Mouse (Mus musculus) c-Kit-positive CD71-positive TER-119-positive erythroid progenitor cells, embryonic 14.5 days (primary cell): ENCODE measurements around the gene Narfl.

ENCODE experiments used
- DNase-seq: peaks from one replicate; pipeline ENCODE4 v3.0.0-alpha.2; 2013; ENCODE audit warnings: low spot score

Gene Narfl

GRCm38 (mm10) chr17:25762591-25762990 is 11.0 kb upstream of the Narfl start:
- DNase-seq: no peak

GRCm38 (mm10) chr17:25765886-25766285 is 7.7 kb upstream of the Narfl start:
- DNase-seq: no peak

DNA sequence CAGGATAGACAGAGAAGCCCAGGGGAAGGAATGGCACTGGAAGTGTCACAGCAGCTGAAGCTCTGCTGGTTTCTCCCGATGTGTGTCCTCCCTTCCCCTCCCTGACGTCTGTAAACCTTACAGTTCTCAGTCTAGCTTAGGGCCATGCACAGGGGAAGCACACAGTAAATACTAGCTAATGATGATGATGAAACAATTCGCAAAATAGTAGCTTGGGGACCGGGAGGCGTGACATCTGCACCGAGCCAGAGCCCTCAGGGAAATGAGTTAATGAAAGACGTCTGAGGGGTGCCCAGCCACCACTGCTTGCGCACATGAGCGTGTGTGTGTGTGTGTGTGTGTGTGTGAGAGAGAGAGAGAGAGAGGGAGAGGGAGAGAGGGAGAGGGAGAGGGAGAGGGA is 4.2 kb upstream of the Narfl start:
- DNase-seq: no peak

- no peak for DNase-seq
Observed at GRCm38 (mm10) chr17:25775318-25776062, 1.9 kb downstream of the Narfl start.

- DNase-seq: no peak
Observed at GRCm38 (mm10) chr17:25777948-25778347, 4.4 kb downstream of the Narfl start.

DNA sequence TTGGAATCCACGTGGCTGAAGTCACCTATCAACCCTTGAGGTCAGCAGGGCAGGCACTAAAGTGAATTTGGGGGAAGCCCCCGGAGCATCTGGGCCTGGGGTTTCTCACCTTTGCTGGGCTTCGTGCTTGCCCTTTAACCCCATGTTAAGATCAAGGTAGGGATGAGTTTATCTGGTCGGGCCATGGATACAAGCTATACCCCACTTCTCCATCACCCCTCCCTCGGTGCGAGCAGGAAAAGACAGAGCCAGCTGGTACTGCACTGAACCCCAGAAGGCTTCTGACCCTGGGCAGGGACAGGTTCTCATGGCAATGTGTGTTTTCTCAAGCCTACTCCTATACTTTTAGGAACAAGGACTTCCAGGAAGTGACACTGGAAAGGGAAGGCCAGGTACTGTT is 7.8 kb downstream of the Narfl start:
- DNase-seq: no peak

DNA sequence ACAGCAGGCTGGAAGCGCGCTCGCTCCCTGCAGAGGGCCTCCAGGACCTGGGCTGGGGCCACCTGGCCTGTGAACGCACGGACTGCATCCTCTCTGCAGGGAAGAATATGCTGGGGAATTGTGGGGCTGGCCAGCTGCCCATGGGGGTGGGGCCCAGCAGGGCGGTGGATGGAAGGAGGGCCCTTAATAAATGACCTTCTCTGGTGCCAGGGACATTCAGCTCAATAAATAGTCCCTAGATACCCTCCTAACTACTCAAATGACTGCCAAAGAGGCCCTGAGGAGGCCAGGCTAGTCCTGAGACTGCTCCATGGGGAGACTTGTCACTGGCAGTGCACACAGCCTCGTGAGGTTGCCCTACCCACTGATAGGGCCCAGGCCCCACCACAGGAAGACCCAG is 9.5 kb downstream of the Narfl start:
- no peak for DNase-seq

DNA sequence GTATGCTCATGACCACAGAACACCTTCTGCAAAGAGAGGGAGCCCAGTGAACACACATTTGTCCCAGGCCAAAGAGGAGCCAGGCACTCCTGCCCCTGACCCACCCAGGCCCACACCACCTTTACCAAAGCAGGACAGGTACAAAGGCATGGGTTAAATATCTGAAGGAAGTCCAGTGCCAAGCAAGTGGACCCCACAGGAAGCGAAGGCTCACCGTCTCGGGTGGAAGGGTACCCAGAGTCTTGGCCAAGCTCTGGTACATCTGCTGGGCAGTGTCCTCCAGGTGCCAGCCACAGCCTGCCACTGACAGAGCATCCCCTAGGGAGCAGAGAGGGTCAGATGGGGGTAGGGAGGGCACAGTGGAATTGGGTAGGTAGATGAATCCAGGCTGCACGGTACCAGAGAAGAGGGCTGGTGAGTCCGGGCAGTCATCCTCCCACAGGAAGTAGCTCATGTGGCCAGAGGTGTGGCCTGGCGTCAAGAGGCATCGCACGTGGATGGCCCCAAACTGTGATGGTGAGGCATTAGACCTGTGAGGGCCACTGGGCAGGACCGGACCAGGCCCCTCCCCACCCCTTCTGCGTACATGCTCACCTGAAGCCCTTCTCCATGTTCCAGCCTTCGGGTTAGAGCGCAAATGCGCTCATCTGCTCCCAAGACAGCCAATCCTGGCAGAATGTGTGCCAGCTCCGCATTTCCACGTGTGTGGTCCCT is 10.4 kb downstream of the Narfl start:
- no peak for DNase-seq

- DNase-seq: peak; percentile 96
Observed at GRCm38 (mm10) chr17:25785281-25785745, 11.7 kb downstream of the Narfl start, which contains the start of gene Haghl. TSS of gene Haghl (minus strand) at chr17:25785673.

GRCm38 (mm10) chr17:25786280-25786679 is 12.7 kb downstream of the Narfl start, which contains the start of gene Ccdc78:
TSS of gene Ccdc78 (plus strand) at chr17:25786580.
- no peak for DNase-seq

DNA sequence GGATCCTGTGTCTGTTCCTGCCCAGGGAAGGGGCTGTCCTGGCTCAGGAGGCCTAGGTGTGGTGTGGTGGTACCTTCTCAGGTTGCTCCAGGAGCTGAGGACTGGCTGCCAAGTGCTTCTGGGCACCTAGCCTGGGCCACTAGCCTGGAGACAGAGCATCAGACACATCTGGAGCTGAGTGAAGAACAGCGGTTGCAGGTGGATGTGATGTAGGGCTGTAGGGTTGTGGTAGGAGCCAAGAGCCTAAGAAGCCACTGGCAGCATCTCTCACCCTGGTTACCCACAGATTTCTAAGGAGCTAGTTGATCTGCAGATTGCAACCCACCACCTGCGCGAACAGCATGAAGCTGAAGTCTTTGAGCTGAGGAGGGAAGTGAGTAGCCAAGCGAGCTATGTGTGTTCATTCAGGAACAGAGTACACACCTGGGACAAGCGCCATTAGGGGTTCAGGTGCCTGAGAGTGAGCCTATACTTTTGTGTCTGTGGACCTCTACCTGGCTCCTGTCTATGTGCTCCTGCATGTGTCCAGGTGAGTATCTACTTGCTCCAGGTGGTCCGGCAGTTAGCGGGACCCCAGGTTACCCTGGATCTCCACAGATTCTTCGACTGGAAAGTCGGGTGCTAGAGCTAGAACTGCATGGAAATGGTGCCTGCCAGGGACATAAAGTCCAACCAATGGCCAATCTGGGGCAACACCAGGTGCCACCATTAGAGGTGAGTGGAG is 13.4 kb downstream of the Narfl start:
- DNase-seq: no peak

- DNase-seq: no peak
Observed at GRCm38 (mm10) chr17:25791320-25791842, 17.8 kb downstream of the Narfl start.

DNA sequence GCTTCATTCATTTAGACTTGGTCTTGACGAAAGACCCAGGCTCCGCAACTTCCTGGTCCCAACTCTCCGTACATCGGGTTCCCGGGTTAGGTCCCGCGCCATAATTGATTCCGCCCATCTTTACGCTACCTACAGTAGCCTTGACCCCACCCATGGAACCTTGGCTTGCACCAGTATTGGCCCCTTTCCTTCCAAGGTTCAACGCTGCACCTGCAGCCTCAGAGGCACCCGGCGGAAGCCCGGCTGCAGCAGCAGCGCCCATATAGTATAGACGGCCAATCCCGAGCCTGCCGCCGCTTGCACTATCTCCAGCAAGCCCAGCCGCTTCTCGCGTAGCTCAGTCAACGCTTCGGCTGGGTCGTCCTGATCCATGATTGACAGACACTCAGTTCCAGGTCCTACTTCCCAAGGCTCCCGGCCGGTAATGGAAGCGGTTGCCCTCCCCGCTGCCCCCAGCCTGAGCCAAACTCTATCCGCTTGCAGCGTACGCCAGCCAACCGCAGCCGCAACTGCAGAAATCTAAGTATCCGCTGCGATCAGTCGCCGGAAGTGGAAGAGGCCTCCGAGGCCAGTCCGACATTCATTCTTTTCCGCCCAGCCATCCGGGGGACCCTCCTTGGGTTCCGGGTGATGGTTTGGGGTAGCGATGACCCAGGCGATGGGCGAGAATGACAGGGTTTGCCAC is 18.4 kb downstream of the Narfl start:
- DNase-seq: peak; percentile 85

GRCm38 (mm10) chr17:25792615-25793014 is 19.0 kb downstream of the Narfl start, which contains the start of gene Fam173a:
TSS of gene Fam173a (minus strand) at chr17:25792901.
- DNase-seq: peak; percentile 51

- no peak for DNase-seq
Observed at GRCm38 (mm10) chr17:25794197-25794596, 20.6 kb downstream of the Narfl start.

GRCm38 (mm10) chr17:25794998-25795397 is 21.4 kb downstream of the Narfl start:
- no peak for DNase-seq

DNA sequence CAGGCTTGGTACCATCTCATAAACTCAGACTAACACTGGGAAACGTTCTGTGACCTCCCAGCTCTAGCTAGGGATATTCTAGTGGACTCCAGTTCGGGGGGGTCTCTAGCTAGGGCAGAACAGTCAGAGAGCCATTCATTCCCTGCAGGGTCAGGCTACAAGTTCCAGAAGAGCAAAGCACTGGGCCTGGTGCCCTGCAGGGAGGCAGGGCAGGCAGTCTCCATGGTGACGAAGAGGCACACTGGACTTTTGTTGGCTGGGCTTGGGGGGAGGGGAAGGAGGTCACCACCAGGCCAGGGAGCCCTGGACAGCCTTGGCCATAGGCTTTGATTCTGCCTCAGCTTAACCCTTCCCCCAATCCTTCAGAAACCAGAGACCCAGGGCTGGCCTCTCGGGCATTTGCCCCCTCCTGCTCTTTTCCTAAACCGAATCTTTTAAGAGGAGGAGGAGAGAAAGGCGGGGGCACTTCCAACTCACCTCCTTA is 22.1 kb downstream of the Narfl start, which contains the start of gene AC134908.4:
AC134908.4 (minus strand) TSS at position 51 of the 484 bp plus-strand sequence.
- no peak for DNase-seq

- DNase-seq: no peak
Observed at GRCm38 (mm10) chr17:25796211-25796771, 22.7 kb downstream of the Narfl start.

DNA sequence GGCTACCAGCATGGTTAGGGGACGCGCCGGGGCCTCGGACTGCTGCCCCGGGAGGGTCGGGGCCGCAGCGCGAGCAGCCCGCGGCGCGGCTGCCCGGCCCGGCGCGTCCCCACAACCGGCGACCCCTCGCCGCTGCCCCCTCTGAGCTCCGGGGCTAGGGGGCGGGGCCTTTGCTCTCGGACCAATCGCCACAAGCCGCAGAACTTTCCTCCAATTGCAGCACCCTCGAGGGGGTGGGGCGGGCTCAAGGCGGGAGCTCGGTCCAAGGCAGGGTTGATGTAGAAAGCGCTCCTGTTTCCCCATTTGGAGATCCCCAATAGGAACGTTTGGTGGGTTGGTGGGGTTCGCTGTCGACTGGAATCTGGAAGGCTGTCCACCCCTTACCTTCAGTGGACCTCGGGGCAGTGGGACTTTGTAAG is 23.4 kb downstream of the Narfl start, which contains the start of gene Metrn:
Metrn (minus strand) TSS at position 186 of the 419 bp plus-strand sequence.
- peak; percentile 80 for DNase-seq

DNA sequence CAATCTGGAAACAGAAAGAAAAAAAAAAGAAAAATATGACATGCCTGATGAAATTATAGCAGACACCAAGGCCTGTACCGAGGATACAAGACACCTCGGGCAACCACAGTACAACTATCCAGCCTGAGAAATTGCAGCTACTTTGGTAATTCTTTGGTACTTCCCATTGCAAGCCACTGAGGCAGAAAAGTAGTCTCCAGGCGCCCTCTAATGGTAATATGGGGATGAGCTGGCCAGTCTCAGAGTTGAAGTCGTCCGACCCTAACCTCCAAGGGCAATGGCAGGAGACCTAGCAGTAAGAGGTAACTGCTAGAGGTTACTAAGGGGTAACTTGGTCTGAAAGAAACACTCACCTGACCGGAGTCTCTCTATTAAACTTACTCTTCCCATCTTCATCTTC is 27.5 kb downstream of the Narfl start:
- peak; percentile 67 for DNase-seq
